28 mouse cellular contexts compared by ENCODE assay signal in genomic region chr14:46375796-46376195, GRCm38 (mm10). TPM values are rescaled to one million over a fixed set of nuclear protein-coding genes. Genes with fewer than 3 reads are reported as not detected.
A peak's percentile ranks its signal among the peaks of the same experiment; 100 is the strongest.
DNase-seq lines count a peak whose midpoint lies in the region; ATAC-seq and TF ChIP-seq lines count a peak whose summit lies in the region.
"Had no signal": no experiment of that assay in that cellular context is flagged by ENCODE, and none has a peak within 500 bp of the region (broad histone marks: within the 10 kb centered on the region; RNA-seq: fewer than 3 reads in every experiment).

No protein-coding gene starts in this region.

- H3K9ac ChIP-seq in lung, postnatal 0 days (replicated peaks; ENCODE audit: low read depth), result no peak overlapping the region
- H3K9ac ChIP-seq in CH12.LX (ENCODE audit: insufficient read depth, low read depth), result no peak overlapping the region
- H3K9ac ChIP-seq: embryonic facial prominence, embryonic 12.5 days; forebrain, embryonic 13.5 days; forebrain, embryonic 15.5 days; forebrain, postnatal 0 days had no signal

- dilution Hi-C loops in CH12.LX (cut with MboI; ENCODE audit: extremely low pct_ligation_motif_present, extremely low pct_unique_long_range_greater_than_20kb, low sequenced_read_pairs), result no loop called here

- H3K27me3 ChIP-seq in lung, postnatal 0 days (replicated peaks; ENCODE audit: insufficient read depth, low read length), result no peaks in the 10 kb centered on the region
- H3K27me3 ChIP-seq in CH12.LX (replicated peaks), result no peaks in the 10 kb centered on the region
- H3K27me3 ChIP-seq: Patski had no signal

- in situ Hi-C loops in CH12.LX (cut with MboI; ENCODE audit: low pct_ligation_motif_present, low pct_unique_long_range_greater_than_20kb, low sequenced_read_pairs), result no loop called here

- peak; percentile 25 for DNase-seq in lung, postnatal 0 days (ENCODE audit: low spot score)
- no peak for DNase-seq in lung, postnatal 25 days (ENCODE audit: low spot score)
- peak; percentile 4 for DNase-seq in lung, postnatal 14 days
- DNase-seq in lung, adult 18-20 months, result no peak
- DNase-seq in CH12.LX (ENCODE audit: extremely low read depth), result no peak
- DNase-seq: adrenal gland, adult 8-10 months; adrenal gland, postnatal 14 days; adrenal gland, postnatal 36 days; cerebellum, adult 11-12 months; cerebellum, adult 2 months; cerebellum, adult 9-10 months; cerebellum, postnatal 14 days; cerebellum, postnatal 36 days; forebrain, postnatal 0 days had no signal

- H3K4me3 ChIP-seq in lung, postnatal 0 days (ENCODE audit: low read depth, low read length), result no peak overlapping the region
- no peak overlapping the region for H3K4me3 ChIP-seq in CH12.LX (replicated peaks in 1 of 3; ENCODE audit: low read depth in 2 of 3, low read length in 2 of 3, poor library complexity in 1 of 3)
- H3K4me3 ChIP-seq: embryonic facial prominence, embryonic 10.5 days; embryonic facial prominence, embryonic 12.5 days; forebrain, embryonic 13.5 days; forebrain, embryonic 15.5 days had no signal

- H3K4me1 ChIP-seq in lung, postnatal 0 days (ENCODE audit: insufficient read depth, low read depth, low read length), result peaks cover 8% of the 10 kb centered on the region; the same call in 1 of the 2 replicates
- H3K4me1 ChIP-seq in CH12.LX (ENCODE audit: control insufficient read depth in 1 of 2, insufficient read depth in 2 of 2), result peaks cover 3 to 4% of the 10 kb centered on the region in 2 experiments; a peak in 2 of 4 replicates

- no peak for TF ChIP-seq RAD21 in CH12.LX (IDR thresholded peaks at IDR 0.05; ENCODE audit: low read depth, low read length)

- no peak overlapping the region for H3K27ac ChIP-seq in lung, postnatal 0 days (ENCODE audit: low read length)
- no peak overlapping the region for H3K27ac ChIP-seq in CH12.LX (ENCODE audit: insufficient read depth, low read depth)
- H3K27ac ChIP-seq: embryonic facial prominence, embryonic 10.5 days; embryonic facial prominence, embryonic 12.5 days; forebrain, embryonic 13.5 days; forebrain, embryonic 15.5 days had no signal

- no peaks in the 10 kb centered on the region for H3K9me3 ChIP-seq in lung, postnatal 0 days (ENCODE audit: low read length)
- no peaks in the 10 kb centered on the region for H3K9me3 ChIP-seq in CH12.LX (replicated peaks; ENCODE audit: low read length)
- H3K9me3 ChIP-seq: embryonic facial prominence, embryonic 10.5 days; embryonic facial prominence, embryonic 12.5 days; forebrain, embryonic 13.5 days; forebrain, embryonic 15.5 days; G1E had no signal

- ATAC-seq in lung, postnatal 0 days, result no peak
- ATAC-seq in common myeloid progenitor, adult 5-6 weeks (replicated peaks; ENCODE audit: low read depth, poor library complexity, severe bottlenecking), result 0 out of 2 replicates have a peak, but pooled peaks have one; percentile 32
- no peak for ATAC-seq in megakaryocyte-erythroid progenitor cell, adult 5-6 weeks (replicated peaks; ENCODE audit: low FRiP score, low TSS enrichment, poor library complexity, severe bottlenecking)
- ATAC-seq: activated CD4-positive, CD25-positive, alpha-beta regulatory T cell, adult 4 months; forebrain, embryonic 13.5 days; forebrain, embryonic 15.5 days; forebrain, postnatal 0 days; Patski had no signal

- no peak for TF ChIP-seq CTCF in lung, postnatal 0 days (IDR thresholded peaks at IDR 0.05)
- no peak for TF ChIP-seq CTCF in CH12.LX (conservative IDR thresholded peaks at IDR 0.05 in 1 of 2, IDR thresholded peaks at IDR 0.05 in 1 of 2; ENCODE audit: low read depth in 2 of 2, low read length in 2 of 2)

- H3K36me3 ChIP-seq in lung, postnatal 0 days (ENCODE audit: insufficient read depth, low read length), result no peaks in the 10 kb centered on the region
- no peaks in the 10 kb centered on the region for H3K36me3 ChIP-seq in CH12.LX (replicated peaks in 1 of 2; ENCODE audit: control insufficient read depth in 1 of 2, insufficient read depth in 1 of 2, low read length in 1 of 2)
- H3K36me3 ChIP-seq: embryonic facial prominence, embryonic 10.5 days; embryonic facial prominence, embryonic 12.5 days; forebrain, embryonic 15.5 days; G1E had no signal

- no peak for TF ChIP-seq EP300 in lung, postnatal 0 days (IDR thresholded peaks at IDR 0.05)
- no peak for TF ChIP-seq EP300 in CH12.LX (IDR thresholded peaks at IDR 0.05; ENCODE audit: low read length)

- H3K4me2 ChIP-seq in lung, postnatal 0 days (replicated peaks; ENCODE audit: low read depth, low read length), result no peak overlapping the region
- H3K4me2 ChIP-seq in CH12.LX (ENCODE audit: insufficient read depth, low read depth, poor library complexity, severe bottlenecking), result peak overlapping the region; percentile 16
- H3K4me2 ChIP-seq: embryonic facial prominence, embryonic 12.5 days; forebrain, embryonic 13.5 days; forebrain, embryonic 15.5 days had no signal

- 57% methylated on average over 5 of the region's 5 CpGs for WGBS in lung, postnatal 0 days

- TF ChIP-seq POLR2A in CH12.LX (IDR thresholded peaks at IDR 0.05; ENCODE audit: low read depth, low read length), result no peak

- H3K79me2 ChIP-seq in CH12.LX (replicated peaks; ENCODE audit: control insufficient read depth, extremely low read depth, insufficient read depth, poor library complexity, severe bottlenecking), result no peaks in the 10 kb centered on the region

TF ChIP-seq in CH12.LX, 34 proteins besides CTCF, POLR2A, EP300 and RAD21:
- TF ChIP-seq IRF4 (IDR thresholded peaks at IDR 0.05; ENCODE audit: low read depth, low read length), result 0 out of 2 replicates have a peak, but pooled peaks have one; percentile 22
- TF ChIP-seq MXI1 (IDR thresholded peaks at IDR 0.05; ENCODE audit: low read depth, low read length), result no peak

RNA-seq across cellular contexts. Expression of gene Gm15217, which starts 3.4 kb away (rescaled TPM):
- polyA plus RNA-seq in lung, postnatal 0 days (2015; fragmentation: Nextera tagmentation; extraction: Ambion mirVana), result 0.76 and 0.93 TPM in 2 replicates
- total RNA-seq in CH12.LX (2012; rRNA removed) (not detected in 2 replicates), CH12.LX (2014; rRNA removed) (not detected in 2 replicates)
- polyA plus RNA-seq in CH12.LX (2012; ENCODE audit: insufficient read length, low read depth), result not detected in 2 replicates
- not detected in 2 replicates for total RNA-seq in common myeloid progenitor, adult 5-6 weeks (2017)
- not detected in 2 replicates for total RNA-seq in megakaryocyte-erythroid progenitor cell, adult 5-6 weeks (2014; fragmentation: Nextera tagmentation)
- not detected in 2 replicates for total RNA-seq in megakaryocyte-erythroid progenitor cell, adult 5-6 weeks (2017)
- total RNA-seq: adrenal gland, adult 18-20 months; adrenal gland, adult 8-10 months; adrenal gland, postnatal 14 days; adrenal gland, postnatal 36 days; forebrain, postnatal 0 days; G1E had no signal
- polyA plus RNA-seq: activated CD4-positive, CD25-positive, alpha-beta regulatory T cell, adult 4 months; C2C12; cerebellum, adult 2 months; cortical plate, adult 2 months; embryonic facial prominence, embryonic 10.5 days; embryonic facial prominence, embryonic 14.5 days; forebrain, embryonic 11.5 days; forebrain, embryonic 13.5 days; forebrain, embryonic 15.5 days; forebrain, postnatal 0 days; G1E; Patski had no signal

RNA-seq across cellular contexts. Expression of gene Bmp4, which starts 14.7 kb away (rescaled TPM):
- polyA plus RNA-seq in lung, postnatal 0 days (2015; fragmentation: Nextera tagmentation; extraction: Ambion mirVana), result 34.3 and 42.7 TPM in 2 replicates
- not detected in 2 replicates for total RNA-seq in CH12.LX (2012; rRNA removed)
- not detected in 2 replicates for total RNA-seq in CH12.LX (2014; rRNA removed)
- not detected in 2 replicates for polyA plus RNA-seq in CH12.LX (2012; ENCODE audit: insufficient read length, low read depth)
- total RNA-seq in common myeloid progenitor, adult 5-6 weeks (2017), result not detected in 2 replicates
- not detected in 2 replicates for total RNA-seq in megakaryocyte-erythroid progenitor cell, adult 5-6 weeks (2014; fragmentation: Nextera tagmentation)
- not detected in 2 replicates for total RNA-seq in megakaryocyte-erythroid progenitor cell, adult 5-6 weeks (2017)
- polyA plus RNA-seq: C2C12, G1E had no signal

Comparison
In these comparisons a context has a peak if more than half of its experiments do, and no peak if none do; other contexts are left out.
1. DNase-seq: peak in lung, postnatal 0 days (single experiment) and lung, postnatal 14 days (single experiment); none in lung, postnatal 25 days (single experiment), lung, adult 18-20 months (0 of 2) and CH12.LX (single experiment).